Mouse (Mus musculus) urinary bladder, postnatal 25 days (tissue): ENCODE data around the gene Phf11a.
"Not testable (repeated sequence)": the region's sequence is repeated elsewhere in the genome, so short reads cannot be mapped to it uniquely, and the experiment has no call there.

Experiments used
- DNase-seq: peaks from one replicate; pipeline ENCODE4 v3.0.0; 2022; ENCODE audit warnings: low spot score

Phf11a gene

DNA sequence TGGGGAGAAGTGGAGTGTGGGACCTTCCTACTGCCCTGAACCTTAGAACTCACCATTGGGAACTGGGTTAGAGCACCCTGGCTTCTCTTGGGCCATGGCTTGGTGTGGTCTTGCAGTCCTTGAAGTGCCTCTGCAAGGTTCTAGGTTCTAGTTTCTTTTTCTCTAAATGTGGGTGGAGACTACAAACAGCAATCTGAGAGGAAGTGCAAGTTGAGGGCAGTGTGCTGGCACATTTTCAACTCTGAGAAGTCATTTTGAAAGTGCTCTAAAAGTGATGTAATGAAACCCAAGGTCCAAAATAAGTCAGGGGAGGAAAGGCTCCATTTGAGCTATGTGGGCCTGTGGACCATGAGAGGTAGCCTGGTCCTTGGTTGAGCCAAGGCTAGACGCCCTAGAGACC lies at the start of gene Phf11a:
Phf11a (minus strand) TSS at position 132 of the 400 bp plus-strand sequence.
- DNase-seq, result not testable (repeated sequence)

- DNase-seq, result not testable (repeated sequence)
These were observed 43.9 kb upstream of the Phf11a start, which contains the start of gene Phf11b for GRCm38 (mm10) chr14:59341189-59341588. Gene Phf11b (minus strand): TSS chr14:59341351.

- DNase-seq, result no peak
These were observed 42.2 kb upstream of the Phf11a start for GRCm38 (mm10) chr14:59339541-59339940.

DNA sequence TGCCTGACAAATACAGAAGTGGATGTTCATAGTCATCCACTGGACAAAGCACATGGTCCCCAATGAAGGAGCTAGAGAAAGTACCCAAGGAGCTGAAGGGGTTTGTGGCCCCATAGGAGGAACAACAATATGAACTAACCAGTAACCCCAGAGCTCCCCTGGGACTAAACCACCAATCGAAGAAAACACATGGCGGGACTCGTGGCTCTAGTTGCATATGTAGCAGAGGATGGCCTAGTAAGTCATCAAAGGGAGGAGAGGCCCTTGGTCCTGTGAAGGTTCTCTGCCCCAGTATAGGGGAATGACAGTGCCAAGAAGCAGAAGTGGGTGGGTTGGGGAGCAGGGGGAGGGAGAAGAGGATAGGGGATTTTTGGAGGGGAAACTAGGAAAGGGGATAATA lies 38.7 kb upstream of the Phf11a start:
- DNase-seq, result not testable (repeated sequence)

- peak; percentile 33 for DNase-seq
These were observed 33.2 kb upstream of the Phf11a start for GRCm38 (mm10) chr14:59330499-59330898.

- not testable (repeated sequence) for DNase-seq
These were observed 22.6 kb upstream of the Phf11a start for GRCm38 (mm10) chr14:59319970-59320369.

DNA sequence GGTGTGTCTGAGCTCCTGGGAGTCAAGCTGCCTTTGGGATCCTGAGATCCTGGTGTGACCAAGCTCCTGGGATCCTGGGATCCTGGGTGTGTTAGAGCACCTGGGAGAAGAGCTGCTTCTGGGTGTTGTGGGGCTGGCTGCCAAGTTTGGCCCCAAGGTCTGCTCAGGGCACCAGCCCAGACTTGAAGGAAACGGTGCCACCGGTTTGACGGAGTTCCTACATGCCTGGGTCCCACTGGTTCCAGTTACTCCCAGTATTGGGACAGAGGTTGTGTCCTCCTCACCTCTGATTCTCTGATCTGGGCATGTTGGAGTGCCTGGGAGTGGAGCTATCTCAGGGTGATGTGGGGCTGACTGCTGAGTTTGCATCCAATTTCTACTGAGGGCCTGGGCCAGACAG lies 21.7 kb upstream of the Phf11a start:
- DNase-seq, result peak; percentile 19

DNA sequence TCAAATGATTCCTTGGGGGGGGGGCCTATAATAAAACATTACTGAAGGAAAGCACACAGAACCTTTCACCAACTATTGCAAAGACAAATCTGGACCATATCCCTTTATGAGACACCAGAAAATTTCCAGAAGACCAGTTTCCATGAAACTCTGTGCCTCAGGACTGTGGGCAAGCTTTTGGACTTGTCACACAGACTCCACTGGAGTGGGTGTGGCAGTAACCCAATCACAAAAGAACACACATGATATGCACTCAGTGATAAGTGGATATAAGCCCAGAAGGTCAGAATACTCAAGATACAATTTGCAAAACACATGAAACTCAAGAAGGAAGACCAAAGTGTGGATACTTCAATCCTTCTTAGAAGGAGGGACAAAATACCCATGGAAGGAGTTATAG lies 5.6 kb downstream of the Phf11a start:
- not testable (repeated sequence) for DNase-seq

DNA sequence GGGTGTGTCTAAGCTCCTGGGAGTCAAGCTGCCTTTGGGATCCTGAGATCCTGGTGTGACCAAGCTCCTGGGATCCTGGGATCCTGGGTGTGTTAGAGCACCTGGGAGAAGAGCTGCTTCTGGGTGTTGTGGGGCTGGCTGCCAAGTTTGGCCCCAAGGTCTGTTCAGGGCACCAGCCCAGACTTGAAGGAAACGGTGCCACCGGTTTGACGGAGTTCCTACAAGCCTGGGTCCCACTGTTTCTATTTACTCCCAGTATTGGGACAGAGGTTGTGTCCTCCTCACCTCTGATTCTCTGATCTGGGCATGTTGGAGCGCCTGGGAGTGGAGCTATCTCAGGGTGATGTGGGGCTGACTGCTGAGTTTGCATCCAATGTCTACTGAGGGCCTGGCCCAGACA lies 22.4 kb downstream of the Phf11a start:
- peak; percentile 35 for DNase-seq

DNA sequence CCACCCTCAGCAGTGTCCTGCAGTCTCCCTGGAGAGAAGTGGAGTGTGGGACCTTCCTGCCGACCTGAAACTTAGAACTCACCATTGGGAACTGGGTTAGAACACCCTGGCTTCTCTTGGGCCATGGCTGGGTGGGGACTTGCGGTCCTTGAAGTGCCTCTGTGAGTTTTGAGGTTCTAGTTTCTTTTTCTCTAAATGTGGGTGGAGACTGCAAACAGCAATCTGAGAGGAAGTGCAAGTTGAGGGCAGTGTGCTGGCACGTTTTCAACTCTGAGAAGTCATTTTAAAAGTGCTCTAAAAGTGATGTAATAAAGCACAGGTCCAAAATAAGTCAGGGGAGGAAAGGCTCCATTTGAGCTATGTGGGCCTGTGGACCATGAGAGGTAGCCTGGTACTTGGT lies 37.3 kb downstream of the Phf11a start, which contains the start of gene Gm6904:
Gm6904 (minus strand) TSS at position 161 of the 400 bp plus-strand sequence.
- DNase-seq, result no peak

DNA sequence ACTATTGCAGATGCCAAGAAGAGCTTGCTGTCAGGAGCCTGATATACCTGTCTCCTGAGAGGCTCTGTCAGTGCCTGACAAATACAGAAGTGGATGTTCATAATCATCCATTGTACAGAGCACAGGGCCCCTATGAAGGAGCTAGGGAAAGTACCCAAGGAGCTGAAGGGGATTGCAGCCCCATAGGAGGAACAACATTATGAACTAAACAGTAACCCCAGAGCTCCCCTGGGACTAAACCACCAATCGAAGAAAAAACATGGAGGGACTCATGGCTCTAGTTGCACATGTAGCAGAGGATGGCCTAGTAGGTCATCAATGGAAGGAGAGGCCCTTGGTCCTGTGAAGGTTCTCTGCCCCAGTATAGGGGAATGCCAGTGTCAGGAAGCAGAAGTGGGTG lies 41.5 kb downstream of the Phf11a start:
- DNase-seq, result not testable (repeated sequence)

GRCm38 (mm10) chr14:59250350-59250749 lies 47.0 kb downstream of the Phf11a start:
- not testable (repeated sequence) for DNase-seq

DNA sequence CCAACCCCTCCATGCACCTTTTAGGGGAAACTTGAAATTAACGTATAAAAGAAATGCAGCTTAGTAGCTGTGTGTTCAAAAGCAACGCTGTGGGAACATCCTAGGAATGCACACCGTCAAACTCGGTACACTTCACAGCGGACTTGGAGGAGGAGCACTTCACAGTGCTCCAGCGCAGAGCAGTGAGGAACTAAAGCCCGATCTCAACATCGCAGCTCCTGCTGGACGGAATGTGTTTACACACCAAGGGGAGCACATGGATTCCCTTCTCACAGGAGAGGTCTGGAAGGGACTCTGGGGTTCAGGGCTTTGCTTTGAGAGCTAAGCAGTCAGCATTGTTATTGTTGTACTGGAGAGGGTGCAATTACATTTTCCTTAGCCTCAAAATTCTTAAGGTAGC lies 63.7 kb downstream of the Phf11a start:
- no peak for DNase-seq

DNA sequence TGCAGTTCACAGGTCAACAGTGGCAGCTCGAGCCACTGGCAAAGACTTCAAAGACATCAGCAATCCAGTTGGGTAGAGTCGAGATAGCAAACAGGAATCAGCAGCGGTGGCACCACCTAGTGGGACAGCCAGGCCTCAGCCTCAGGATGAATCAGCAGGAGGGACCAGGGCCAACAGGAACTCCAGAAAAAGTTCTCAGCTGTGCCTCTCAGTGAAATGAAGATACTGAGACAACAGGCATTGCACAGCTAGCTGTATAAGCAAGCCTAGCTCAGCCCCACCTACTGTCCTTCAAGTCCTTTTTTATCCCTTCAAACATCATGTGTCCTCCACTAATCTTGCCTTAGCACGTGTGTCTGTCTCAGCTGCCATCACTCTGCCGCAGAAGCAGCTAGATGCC lies 65.3 kb downstream of the Phf11a start:
- no peak for DNase-seq

- no peak for DNase-seq
These were observed 66.9 kb downstream of the Phf11a start for GRCm38 (mm10) chr14:59230331-59230966.

GRCm38 (mm10) chr14:59229822-59230221 lies 67.5 kb downstream of the Phf11a start:
- DNase-seq, result no peak
